Mouse (Mus musculus) ovary, postnatal 36 days (tissue): ENCODE results near the gene Acsl4.

Source experiments
- DNase-seq: peaks from one replicate; pipeline ENCODE4 v3.0.0; 2022; ENCODE audit warnings: low spot score, mixed read lengths

Acsl4 gene

GRCm38 (mm10) chrX:142390247-142390908 is at the start of gene Acsl4:
Acsl4 (minus strand) TSS chrX:142390535.
- DNase-seq = peak; percentile 89

GRCm38 (mm10) chrX:142437971-142438504 is 47.7 kb upstream of the Acsl4 start:
- no peak for DNase-seq

GRCm38 (mm10) chrX:142432846-142433245 is 42.5 kb upstream of the Acsl4 start:
- DNase-seq = no peak

- DNase-seq = no peak
Observed at GRCm38 (mm10) chrX:142427111-142427510, 36.8 kb upstream of the Acsl4 start.

- DNase-seq = no peak
Observed at GRCm38 (mm10) chrX:142426628-142427027, 36.3 kb upstream of the Acsl4 start.

- no peak for DNase-seq
Observed at GRCm38 (mm10) chrX:142413884-142414283, 23.5 kb upstream of the Acsl4 start.

- DNase-seq = no peak
Observed at GRCm38 (mm10) chrX:142410060-142410459, 19.7 kb upstream of the Acsl4 start.

GRCm38 (mm10) chrX:142409338-142409737 is 19.0 kb upstream of the Acsl4 start:
- DNase-seq = no peak

GRCm38 (mm10) chrX:142403114-142403513 is 12.8 kb upstream of the Acsl4 start:
- no peak for DNase-seq

GRCm38 (mm10) chrX:142398621-142399020 is 8.3 kb upstream of the Acsl4 start:
- DNase-seq = no peak

GRCm38 (mm10) chrX:142390909-142391265 is 552 bp upstream of the Acsl4 start:
- DNase-seq = no peak

- peak; percentile 6 for DNase-seq
Observed at GRCm38 (mm10) chrX:142389581-142390159, 665 bp downstream of the Acsl4 start.

- DNase-seq = no peak
Observed at GRCm38 (mm10) chrX:142388141-142388540, 2.2 kb downstream of the Acsl4 start.

- no peak for DNase-seq
Observed at GRCm38 (mm10) chrX:142387634-142388033, 2.7 kb downstream of the Acsl4 start.

GRCm38 (mm10) chrX:142384918-142385317 is 5.4 kb downstream of the Acsl4 start:
- no peak for DNase-seq

- DNase-seq = no peak
Observed at GRCm38 (mm10) chrX:142379894-142380293, 10.4 kb downstream of the Acsl4 start.

- DNase-seq = no peak
Observed at GRCm38 (mm10) chrX:142378048-142378447, 12.3 kb downstream of the Acsl4 start.

GRCm38 (mm10) chrX:142377358-142377757 is 13.0 kb downstream of the Acsl4 start:
- DNase-seq = no peak

GRCm38 (mm10) chrX:142376747-142377146 is 13.6 kb downstream of the Acsl4 start:
- DNase-seq = no peak

GRCm38 (mm10) chrX:142375519-142375918 is 14.8 kb downstream of the Acsl4 start:
- no peak for DNase-seq

GRCm38 (mm10) chrX:142372393-142372792 is 17.9 kb downstream of the Acsl4 start:
- DNase-seq = no peak

- no peak for DNase-seq
Observed at GRCm38 (mm10) chrX:142369935-142370334, 20.4 kb downstream of the Acsl4 start.

- no peak for DNase-seq
Observed at GRCm38 (mm10) chrX:142363882-142364281, 26.5 kb downstream of the Acsl4 start.

- DNase-seq = no peak
Observed at GRCm38 (mm10) chrX:142359031-142359430, 31.3 kb downstream of the Acsl4 start.
